Mouse (Mus musculus): ENCODE results near the gene Actr8.
A peak's percentile ranks its signal among the peaks of the same experiment; 100 is the strongest.

Gene Actr8

GRCm38 (mm10) chr14:29996000-29996751, 18.0 kb downstream of the Actr8 start:
- no peak for DNase-seq (ENCODE audit: low read depth)

GRCm38 (mm10) chr14:29997345-29997744, 19.2 kb downstream of the Actr8 start:
- no peak for DNase-seq (ENCODE audit: low read depth)

GRCm38 (mm10) chr14:29998747-29999474, 20.8 kb downstream of the Actr8 start:
- no peak for DNase-seq (ENCODE audit: low read depth)

- DNase-seq (ENCODE audit: low read depth) = no peak
Measured at GRCm38 (mm10) chr14:29999475-29999811, 21.3 kb downstream of the Actr8 start.

GRCm38 (mm10) chr14:30008733-30009575, 30.8 kb downstream of the Actr8 start, which contains the start of the genes Il17rb and Chdh:
Gene Il17rb (minus strand): TSS chr14:30008896.
Gene Chdh (plus strand): TSS chr14:30009023.
- no peak for DNase-seq (ENCODE audit: low read depth)

GRCm38 (mm10) chr14:30009864-30010560, 31.9 kb downstream of the Actr8 start:
- DNase-seq (ENCODE audit: low read depth) = peak; percentile 67

GRCm38 (mm10) chr14:30011886-30012560, 33.9 kb downstream of the Actr8 start:
- peak; percentile 40 for DNase-seq (ENCODE audit: low read depth)

- no peak for DNase-seq (ENCODE audit: low read depth)
Measured at GRCm38 (mm10) chr14:30014487-30014886, 36.4 kb downstream of the Actr8 start.

- no peak for DNase-seq (ENCODE audit: low read depth)
Measured at GRCm38 (mm10) chr14:30015008-30015407, 36.9 kb downstream of the Actr8 start.

GRCm38 (mm10) chr14:30016666-30017065, 38.5 kb downstream of the Actr8 start:
- peak; percentile 56 for DNase-seq (ENCODE audit: low read depth)

- DNase-seq (ENCODE audit: low read depth) = no peak
Measured at GRCm38 (mm10) chr14:30017794-30018462, 39.8 kb downstream of the Actr8 start.

- no peak for DNase-seq (ENCODE audit: low read depth)
Measured at GRCm38 (mm10) chr14:30018463-30018801, 40.3 kb downstream of the Actr8 start.

GRCm38 (mm10) chr14:30018846-30019245, 40.7 kb downstream of the Actr8 start:
- no peak for DNase-seq (ENCODE audit: low read depth)

GRCm38 (mm10) chr14:30019375-30019774, 41.2 kb downstream of the Actr8 start:
- DNase-seq (ENCODE audit: low read depth) = peak; percentile 5

GRCm38 (mm10) chr14:30019792-30020575, 41.8 kb downstream of the Actr8 start:
- DNase-seq (ENCODE audit: low read depth) = no peak

- no peak for DNase-seq (ENCODE audit: low read depth)
Measured at GRCm38 (mm10) chr14:30022471-30022870, 44.3 kb downstream of the Actr8 start.

- DNase-seq (ENCODE audit: low read depth) = no peak
Measured at GRCm38 (mm10) chr14:30024387-30024786, 46.2 kb downstream of the Actr8 start.

- peak; percentile 18 for DNase-seq (ENCODE audit: low read depth)
Measured at GRCm38 (mm10) chr14:30027378-30027777, 49.2 kb downstream of the Actr8 start.

- DNase-seq (ENCODE audit: low read depth) = no peak
Measured at GRCm38 (mm10) chr14:30033405-30033804, 55.3 kb downstream of the Actr8 start.

- DNase-seq (ENCODE audit: low read depth) = no peak
Measured at GRCm38 (mm10) chr14:30038431-30038830, 60.3 kb downstream of the Actr8 start.

All from NIH3T3 (cell line).